Mouse (Mus musculus) cerebellum, postnatal 10 days (tissue): Measurements from ENCODE around the gene Prrt1.

Experiments
- DNase-seq, 2 experiments: peaks; one replicate each; pipeline ENCODE4 v3.0.0; 2021; ENCODE audit warnings: mixed read lengths in 2 of 2

Gene Prrt1

DNA sequence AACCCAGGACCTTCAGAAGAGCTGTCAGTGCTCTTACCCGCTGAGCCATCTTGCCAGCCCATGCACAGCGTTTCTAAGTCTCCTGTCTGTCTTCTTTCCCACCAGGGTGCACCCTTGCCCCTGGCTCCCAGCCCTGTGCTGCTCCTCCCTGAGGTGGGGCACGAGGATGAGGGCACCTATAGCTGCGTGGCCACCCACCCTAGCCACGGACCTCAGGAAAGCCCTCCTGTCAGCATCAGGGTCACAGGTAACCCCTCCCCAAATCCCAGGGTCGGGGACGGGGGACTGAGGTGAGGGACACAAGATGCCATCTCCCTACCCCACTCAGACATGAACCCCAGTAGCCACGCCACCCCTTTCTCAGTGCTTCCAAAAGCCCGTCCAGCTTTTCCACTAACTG is 29.4 kb upstream of the Prrt1 start:
- DNase-seq: peak in 1 of 2 experiments; percentile 25

DNA sequence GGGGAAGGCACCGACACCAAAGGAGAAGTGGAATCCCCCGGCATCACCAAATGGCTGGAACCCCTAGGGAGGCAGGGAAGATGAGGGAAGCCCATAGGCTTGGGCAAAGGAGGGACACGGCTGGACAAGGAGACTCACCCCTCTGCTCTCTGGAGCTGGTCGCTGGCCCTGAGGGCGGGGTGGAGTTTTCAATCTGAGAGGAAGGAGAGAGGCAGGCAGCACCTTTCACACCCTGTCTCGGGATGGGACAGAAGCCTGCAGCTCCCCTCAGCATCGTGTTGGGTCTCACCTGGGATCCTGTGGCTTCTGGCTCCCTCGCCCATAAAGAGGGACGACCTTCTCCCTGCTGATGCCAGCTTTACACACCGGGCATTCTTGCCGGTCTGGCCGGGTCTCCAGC is 27.5 kb upstream of the Prrt1 start:
- DNase-seq: peak in 1 of 2 experiments; percentile 18

DNA sequence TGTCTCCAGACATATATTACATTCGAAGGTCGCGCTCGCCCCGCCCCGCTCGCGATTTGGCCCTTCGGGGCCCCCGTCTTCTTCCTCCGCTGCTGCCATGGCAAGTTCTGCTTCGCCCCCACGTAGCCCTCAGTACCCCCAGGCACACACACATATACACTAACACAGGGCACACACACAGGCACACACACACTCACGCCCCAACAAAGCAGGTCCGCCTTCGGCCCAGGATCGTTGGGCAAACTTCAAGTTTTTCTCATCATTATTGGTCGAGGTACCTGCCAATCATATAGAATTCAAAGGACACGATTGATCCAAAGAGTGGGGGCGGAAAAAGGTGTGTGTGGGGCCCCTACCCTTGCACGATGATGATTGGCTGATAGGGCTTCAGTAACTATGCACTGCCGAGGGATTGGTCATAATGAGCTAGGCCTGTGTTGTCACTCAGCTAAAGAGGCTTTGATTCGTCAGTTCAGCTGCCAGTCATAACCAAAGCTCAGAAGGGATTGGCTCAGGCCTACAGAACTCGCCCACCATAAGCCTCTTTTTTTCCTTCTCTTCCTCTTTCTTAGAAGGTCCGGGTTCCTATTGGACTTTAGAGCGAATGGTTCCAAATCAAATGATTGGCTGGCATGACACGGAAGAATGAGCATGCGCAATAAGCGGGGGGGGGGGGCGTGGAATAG is 25.8 kb upstream of the Prrt1 start, which contains the start of gene Rnf5:
Rnf5 (minus strand) TSS at position 316 of the 686 bp plus-strand sequence.
- DNase-seq: peak; percentile 99 to 100

DNA sequence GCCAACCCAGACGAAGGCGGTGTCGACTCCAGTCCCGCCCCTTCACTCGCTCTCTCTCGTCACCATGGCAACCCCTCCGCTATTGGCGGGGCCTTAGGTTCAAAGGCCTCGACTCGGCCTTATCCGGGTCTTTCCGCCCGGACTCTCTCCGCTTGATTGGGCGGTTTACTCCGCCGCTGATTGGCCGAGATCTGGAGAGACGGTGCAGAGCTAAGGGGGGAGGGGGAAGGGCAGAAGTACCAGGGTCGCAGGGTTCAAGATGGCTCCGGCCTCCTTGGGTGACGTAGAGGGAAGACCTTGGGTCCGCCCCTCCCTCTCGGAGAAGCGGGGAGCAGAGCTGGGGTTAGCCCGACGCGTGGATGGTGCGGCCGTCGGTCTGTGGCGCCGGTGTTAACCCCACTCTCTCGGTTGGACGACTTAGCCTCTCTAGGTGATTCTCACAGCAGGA is 25.2 kb upstream of the Prrt1 start, which contains the start of gene Agpat1:
Agpat1 (plus strand) TSS at position 202 of the 448 bp plus-strand sequence.
- peak; percentile 100 for DNase-seq

DNA sequence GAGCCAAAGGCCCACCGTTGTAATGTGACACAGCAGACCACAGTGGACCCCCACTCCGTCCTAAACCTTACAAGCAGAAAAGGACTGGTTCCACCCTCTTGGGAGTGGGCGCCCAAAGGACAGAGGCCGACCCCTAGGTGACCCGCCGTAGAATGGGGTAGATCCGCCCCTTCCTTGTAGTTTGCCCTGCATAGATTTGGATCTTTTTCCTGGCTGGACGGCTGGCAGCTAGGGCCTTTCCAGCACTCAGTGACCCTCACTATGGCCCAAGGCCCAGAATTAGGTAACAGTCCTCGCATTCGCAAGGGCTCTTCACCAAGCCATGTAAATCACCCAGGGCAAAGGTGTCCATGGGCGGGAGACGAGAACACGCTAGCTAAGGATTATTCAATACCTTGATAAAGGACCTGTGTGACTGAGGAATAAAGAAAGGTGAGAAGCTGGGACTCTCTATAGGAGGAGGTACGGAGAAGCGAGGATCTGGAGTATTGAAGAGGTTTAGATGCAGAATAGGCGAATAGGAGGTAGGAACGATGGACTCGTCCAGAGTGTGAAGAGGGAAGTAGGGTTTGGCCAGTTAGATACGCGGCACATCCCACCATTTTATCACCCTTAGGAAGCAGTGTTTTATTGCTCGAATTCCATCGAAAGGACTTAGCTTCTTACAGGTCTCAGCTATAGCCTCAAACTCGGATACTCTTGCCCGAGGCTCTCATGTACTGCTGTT is 24.7 kb upstream of the Prrt1 start:
- DNase-seq: no peak

DNA sequence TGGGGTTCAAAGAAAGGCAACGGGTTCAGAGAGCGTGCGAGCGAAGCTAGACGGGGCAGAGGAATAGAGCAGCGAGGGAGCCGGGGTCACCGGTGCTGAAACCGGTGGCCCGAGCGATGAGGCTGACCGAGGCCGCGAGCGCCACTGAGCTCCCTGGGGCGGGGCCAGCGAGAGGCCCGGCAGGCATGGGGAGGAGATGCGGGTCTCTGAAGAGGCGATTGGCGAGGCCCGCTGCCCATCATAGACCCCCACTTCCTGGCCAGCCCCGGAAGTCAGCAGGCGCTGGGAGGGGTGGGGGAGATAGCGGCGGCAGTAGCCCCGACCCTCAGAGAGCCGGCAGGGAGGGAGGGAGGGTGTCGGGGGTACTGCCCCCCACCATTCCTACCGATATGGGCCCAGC is 23.7 kb upstream of the Prrt1 start:
- peak; percentile 99 for DNase-seq

DNA sequence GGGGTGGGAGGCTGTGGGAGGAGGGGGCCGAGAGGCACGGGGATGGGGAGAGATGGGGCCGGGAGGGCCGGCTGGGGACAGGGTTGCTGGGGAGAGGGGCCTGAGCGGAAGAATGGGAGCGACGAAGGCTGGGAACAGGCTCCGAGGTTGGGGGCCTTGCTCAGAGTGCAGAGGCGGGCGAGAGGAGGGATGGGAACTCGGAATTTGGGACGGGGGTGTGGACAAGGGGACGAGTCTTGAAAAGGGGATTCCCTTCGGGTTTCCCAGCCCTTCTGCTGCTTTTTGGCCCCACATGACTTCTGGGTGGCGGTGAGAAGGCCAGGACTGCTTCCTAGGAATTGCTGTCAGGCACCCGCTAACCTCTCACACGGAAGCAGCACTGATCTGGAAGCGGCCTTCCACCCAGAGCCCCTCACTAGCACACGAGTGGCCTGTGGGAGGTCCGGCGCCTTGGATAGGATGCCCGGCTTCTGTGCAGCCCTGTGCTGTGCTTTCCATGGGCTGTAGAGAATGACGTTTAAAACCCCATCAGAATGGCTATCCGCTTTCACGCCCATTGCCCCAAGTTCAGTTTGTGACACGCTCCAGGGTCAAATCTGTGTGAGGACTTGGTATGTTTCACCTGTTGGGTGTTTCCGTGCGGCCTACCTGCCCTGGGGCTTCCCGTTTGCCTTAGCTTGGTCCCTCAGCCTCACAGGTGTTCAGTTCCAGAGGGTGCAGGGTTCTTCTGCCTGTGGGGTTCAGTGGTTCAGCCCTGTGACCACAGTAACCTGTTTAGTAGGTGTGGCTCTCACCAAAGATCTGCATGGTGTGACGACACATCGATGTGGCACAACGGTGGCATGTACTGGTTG is 22.9 kb upstream of the Prrt1 start:
- no peak for DNase-seq

DNA sequence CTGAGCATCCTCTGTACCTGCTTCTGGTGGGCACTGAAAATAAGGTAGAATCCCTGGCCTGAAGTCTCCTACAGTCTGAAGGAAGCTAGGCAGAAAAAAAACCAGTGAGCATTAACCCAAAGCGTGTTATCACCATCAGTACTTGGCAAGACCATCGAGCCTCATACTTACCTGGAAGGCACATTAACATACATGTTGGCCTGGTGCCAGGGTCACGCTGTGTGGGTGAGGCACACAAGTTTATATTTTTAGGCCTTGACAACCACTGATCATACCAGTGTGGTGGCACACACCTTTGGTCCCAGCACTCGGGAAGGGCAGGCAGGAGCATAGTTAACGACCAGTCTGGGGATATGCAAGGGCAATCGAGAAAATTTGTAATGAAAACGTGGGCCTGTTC is 21.3 kb upstream of the Prrt1 start:
- DNase-seq: peak; percentile 60 to 65

DNA sequence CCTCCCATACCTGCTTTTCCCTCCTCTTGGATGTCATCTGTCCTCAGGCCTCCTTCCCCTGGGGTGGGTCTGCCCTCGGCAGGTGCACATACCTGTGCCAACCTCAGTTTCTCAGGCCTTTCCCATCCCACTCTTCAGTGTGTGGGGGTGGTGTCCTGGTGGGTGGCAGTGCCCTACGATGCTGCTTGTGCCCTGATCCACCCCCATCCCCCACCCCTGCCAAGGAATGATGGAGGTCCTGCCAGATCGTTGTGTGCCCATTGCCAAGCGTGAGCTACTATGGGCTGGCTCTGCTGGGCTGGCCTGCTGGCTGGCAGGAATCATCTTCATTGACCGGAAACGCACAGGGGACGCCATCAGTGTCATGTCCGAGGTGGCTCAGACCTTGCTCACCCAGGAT is 18.3 kb upstream of the Prrt1 start:
- peak; percentile 52 to 57 for DNase-seq

DNA sequence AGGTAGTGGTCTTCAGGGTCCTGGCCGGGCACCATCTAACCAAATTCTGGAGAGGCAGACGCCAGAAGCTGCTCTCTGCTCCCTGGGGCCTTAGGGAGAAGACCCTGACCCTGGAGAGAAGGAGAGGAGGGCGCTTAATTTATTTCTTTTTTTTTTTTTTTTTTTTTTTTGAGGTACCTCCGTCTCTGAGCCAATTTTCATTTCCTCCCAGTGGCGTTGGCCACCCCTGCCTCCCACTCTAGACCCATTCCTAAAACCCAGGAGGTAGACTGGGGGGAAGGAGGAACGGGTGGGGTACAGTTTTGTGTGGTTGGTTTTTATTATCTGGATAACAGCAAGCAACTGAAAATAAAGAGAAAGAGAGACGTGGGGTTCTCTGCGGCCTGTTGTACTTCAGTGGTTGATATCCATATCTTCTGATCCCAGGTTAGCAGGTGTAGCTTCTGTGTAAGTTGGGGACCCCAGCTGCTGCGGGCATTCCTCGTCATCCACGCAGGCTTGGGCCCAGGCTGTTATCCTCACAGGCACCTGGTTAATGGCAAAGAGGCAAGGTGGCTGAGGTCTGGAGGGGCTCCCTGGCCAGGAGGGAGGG is 16.2 kb upstream of the Prrt1 start:
- DNase-seq: no peak

DNA sequence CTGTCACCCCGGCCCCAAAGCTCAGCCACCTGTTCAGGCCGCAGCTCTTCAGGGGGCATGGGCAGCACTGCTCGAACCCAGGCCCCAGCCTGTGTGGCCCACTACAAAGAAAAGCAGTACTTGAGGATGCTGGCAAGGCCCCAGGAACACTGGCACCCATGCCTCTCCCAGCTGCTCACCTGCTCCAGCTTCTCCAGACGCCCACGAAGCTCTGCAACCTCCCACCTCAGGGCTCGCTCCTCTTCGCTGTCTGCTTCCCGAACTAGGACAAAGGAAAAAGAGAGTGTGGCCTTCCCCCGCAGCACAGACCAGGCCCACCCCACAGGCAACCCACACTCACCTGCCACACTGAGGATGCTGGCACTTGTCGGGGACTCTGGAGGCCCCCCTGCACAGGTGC is 15.5 kb upstream of the Prrt1 start:
- DNase-seq: no peak

DNA sequence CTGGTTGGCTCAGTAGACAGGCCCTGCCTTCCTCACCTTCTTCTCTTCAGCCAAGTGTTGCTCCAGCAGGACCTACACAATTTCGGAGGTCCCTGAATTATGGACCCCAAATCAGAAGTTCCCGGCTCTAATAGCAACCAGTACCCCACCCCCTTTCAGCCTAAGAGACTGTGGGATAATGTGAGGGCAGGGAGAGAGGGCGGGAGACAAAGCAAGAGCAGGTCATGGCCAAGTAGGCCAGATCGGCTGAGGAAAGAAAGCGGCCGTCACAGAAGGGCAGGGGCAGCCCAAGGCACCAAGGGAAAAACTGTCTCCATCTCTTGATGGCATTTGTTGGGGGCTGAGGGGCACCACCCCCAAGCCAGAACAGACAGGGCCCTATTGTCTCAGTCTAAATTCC is 13.5 kb upstream of the Prrt1 start, which contains the start of gene Egfl8:
Egfl8 (minus strand) TSS at position 101 of the 400 bp plus-strand sequence.
- no peak for DNase-seq

DNA sequence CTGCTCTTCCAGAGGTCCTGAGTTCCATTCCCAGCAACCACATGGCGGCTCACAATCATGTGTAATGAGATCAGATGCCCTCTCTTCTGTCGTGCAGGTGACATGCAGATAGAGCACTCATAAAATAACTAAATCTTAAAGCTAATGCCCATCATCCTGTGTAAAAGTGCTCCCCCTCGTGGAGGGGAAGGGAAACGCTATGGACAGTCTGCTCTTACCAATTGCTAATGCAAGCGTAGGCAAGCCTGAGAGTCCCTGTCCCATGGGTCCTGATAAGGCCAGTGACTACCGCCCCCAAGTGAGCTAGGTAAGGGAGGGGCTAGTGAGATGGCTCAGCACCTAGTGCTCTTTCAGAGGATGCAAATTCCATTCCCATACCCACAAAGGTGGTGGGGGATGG is 10.3 kb upstream of the Prrt1 start:
- peak; percentile 79 to 81 for DNase-seq

DNA sequence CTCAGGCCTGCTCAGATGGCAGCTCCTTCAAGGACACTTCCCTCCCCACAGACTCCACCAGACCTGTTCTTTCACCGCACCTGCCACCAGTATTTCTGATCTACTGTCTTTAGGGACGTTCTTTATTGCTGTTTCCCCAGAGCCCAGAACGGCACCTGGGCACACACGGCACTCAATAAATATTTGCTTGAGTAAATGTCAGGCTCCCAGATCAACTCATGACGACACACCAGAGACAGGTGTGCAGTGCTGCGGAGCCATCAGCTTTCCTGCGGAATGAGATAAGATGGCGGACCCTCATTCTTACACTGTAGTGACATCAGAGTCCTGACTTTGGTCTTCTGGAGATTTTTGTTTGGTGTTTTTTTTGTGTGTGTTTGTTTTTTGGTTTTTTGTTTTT is 8.3 kb upstream of the Prrt1 start:
- no peak for DNase-seq

DNA sequence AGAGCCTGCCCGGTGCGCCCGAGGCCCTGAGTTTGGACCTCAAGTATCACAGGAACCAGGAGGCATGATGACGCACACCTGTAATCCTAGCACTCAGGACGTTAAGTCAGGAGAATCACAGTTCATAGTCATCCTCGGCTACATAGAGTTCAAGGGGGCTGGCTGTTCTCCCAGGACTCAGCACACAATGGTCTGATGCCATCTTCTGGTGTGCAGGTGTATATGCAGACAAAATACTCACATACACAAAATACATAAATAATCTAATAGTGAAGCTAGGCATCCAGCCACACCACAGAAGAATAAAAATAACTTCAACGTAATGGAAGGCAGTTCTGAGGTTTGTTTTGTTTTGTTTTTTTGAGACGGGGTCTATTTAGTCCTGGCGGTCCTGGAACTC is 6.2 kb upstream of the Prrt1 start:
- no peak for DNase-seq

DNA sequence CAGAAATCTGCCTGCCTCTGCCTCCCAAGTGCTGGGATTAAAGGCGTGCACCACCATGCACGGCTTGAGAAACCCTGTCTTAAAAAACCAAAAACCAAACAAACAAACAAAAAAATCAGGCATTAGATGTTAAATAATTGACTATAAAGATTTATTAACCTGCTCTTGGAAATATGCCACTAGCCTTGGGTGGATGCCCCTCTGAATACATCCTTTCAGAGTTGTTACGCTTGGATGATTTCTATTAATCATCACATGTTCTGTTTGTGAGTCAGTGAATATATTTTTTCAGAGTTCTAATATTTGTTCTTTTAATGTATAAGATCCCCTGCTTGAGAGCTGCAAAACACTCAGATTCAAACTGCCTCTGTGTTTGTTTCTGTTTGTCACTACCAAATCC is 4.4 kb upstream of the Prrt1 start:
- DNase-seq: no peak

DNA sequence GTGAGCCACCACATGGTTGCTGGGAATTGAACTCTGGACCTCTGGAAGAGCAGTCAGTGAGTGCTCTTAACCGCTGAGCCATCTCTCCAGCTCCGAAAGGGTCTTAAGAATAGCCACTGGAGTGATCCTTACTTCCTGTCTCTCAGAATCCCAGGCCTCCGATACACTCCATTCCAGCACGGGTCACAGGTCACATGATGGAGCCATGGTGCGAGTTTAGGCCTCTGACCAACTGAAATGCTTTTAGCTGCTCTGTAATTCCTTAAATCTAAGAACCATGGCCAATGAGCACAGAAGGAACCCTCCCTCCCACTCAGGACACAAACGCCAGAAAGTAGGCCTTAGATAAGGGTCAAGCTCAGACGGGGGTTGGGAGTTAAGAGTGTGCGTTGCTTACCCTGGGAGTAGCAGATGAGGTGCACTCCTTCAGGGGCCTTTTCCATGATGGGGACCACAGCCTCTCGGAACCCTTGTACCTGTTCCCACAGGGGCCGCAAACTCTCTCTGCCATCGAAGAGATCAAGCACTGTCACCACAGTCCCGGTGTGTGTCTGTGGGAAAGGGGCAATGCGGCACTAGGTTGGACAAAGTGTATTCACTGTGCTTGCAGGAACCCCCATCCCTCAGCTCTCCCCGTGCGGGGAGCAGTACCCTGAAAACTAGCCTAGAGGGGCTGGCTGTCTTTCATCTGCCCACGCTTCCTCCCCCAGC is 3.1 kb upstream of the Prrt1 start:
- DNase-seq: no peak

DNA sequence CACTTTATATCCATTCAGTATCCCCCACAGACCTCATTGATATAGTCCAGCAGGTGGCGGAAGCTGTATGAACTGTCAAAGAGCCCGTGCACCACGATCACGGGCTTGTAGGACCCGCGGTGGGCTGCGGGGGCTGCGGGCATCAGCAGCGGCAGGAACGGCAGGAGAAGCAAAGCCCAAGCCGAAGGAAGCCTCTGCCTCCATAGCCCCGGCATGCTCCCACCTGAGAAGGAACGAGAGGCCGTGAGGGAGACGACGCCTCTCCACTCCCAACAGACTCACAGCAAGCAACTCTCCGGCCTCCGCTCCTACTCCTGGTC is 2.6 kb upstream of the Prrt1 start:
- DNase-seq: peak; percentile 73 to 79

DNA sequence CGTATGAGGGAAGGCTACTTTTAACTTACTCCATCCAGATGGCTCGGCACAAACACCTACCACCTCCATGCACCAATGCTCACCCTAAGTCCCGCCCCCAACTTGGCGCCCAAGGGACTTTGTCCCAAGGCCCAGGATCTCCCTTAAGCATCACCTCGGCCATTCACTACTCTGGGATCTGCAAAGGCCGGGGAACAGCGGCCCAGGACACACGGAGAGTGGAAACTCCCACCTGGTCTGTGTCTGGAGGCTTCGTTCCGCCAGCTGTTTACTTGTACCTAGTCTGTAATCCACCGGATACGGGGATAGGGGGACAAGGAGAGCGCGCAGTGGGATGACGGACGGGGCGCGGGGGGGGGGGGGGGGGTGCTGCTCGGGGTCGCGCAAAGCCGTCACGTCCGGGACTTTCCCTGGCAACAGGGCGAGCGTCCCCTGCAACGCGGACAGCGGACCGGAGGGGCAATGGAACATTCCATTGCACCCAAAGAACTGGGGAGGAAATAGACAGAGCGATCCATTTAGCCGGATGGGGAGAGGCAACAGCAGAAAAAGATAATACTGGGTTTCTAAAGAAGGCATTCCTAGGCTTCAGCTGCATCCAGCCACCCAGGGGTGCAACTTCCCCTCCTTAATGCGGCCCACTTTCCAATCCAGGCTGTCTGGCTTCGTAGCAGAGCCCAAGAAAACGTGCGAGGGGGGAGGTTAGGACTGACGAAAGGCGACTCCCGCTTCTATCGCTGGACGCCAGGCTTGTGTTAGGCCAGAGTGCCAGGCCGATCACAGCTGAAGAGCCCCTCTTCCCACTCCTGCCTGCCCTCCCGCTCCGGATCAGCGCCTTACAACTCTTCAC is 2.0 kb upstream of the Prrt1 start:
- peak; percentile 93 to 95 for DNase-seq

DNA sequence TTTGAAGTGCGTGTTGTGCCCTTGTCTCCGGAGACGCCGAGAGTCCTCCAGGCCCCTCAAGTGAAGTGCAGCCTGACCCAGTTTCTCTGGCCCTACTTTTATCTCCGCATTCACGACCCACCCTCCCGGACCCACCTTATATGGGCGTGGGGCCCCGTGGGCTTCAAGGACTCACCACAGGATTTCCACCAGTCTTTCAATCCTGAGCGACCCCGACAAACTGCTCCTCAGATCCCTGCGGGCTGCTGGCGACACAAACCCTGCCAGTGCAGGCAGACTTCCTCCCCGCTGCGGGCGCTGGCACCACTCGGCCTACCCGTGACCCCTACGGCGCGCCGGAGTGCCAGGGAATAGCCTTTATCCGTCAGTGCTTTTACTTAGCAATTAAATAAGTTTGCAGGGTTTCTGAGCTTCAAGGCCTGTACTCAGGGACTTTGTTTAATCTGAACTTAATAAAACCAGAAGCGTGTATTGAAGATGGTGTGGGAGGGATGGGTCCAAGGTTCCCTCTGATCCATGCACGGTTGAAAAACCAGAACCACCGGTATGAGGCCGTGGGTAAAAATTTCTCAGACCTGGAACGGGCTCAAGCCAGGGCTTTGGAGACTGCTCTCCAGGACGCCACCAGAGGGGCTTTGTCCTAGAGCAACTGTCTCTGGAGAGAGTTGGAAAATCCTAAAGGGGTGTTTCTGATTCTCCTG is 1.2 kb upstream of the Prrt1 start, which contains the start of gene Ppt2:
Ppt2 (minus strand) TSS at position 568 of the 701 bp plus-strand sequence.
- peak; percentile 82 to 86 for DNase-seq

DNA sequence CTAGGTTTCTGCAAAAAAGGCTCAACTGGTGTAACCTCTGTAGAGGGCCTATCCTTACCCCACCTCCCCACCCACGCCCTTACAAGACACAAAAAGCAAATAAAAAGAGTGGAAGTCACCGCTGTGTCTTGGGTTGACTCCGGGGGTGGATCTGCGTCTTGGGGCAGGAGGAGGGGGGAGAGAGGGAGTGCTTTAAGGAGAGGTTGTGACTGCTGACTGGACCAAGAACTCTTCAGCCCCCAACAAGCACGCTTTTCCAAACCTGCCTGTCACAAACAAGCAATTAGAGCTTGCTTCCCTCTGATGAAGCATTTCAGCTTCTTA is 727 bp upstream of the Prrt1 start:
- DNase-seq: peak in 1 of 2 experiments; percentile 27
